Mouse (Mus musculus) E14TG2a.4 (cell line): ENCODE results near the gene 2810408A11Rik.

Experiments used
- CTCF ChIP-seq: conservative IDR thresholded peaks from 2 replicates; pipeline ENCODE4 v1.5.1; 2014; ENCODE audit warnings: low read length
- NANOG ChIP-seq: IDR thresholded peaks from 2 replicates; pipeline ENCODE4 v1.6.1; 2014; ENCODE audit warnings: borderline replicate concordance, low read length, mixed read lengths
- POU5F1 ChIP-seq: IDR thresholded peaks from 2 replicates; pipeline ENCODE4 v1.6.1; 2014; ENCODE audit warnings: low read length, borderline replicate concordance

DNA sequence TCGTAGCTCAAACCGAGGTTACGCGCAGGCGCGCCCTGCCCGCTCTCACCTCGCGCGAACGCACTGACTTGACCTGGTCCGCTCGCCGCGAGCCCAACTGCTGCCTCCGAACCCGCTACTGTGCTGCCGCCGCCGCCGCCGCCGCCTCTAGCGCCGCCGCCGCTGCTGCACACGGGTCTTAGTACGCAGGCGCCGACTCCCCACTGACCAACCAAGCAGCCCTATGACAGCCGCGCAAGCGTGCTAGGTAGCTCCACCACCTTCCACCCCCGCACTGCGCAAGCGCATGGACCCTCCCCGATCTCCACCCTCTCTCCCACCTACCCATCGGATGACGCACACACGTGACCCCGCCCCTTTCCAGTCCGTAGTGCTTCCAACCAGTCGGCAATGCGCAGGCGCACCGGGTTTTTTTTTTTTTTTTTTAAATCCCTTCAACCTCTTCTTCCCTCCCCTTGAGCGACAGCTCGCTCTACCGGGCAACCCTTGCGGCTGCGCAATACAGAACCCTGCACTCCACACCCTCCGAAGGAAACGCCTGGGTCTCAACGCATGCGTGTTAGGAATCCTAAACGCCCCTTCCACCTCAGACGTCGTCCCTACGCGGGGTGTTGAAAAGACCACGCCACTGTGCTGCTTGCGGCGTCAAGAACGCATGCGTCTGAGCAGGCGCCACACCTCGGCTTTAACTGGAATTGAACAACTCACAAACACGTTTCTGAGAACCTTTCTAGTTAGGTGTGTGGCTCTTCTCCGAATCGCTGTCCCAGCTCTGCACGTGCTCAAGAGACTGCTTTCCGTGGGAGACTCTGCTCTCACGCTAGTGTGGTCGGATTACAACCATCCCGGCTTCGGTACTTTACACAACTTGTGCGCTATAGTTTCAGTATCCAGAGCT lies 20.6 kb upstream of the 2810408A11Rik start, which contains the start of gene Eif5a:
- TF ChIP-seq CTCF (no peak; the same call in 1 of the 2 replicates), POU5F1 (no peak), NANOG (no peak)
